Mouse (Mus musculus): ENCODE measurements at regions not wholly inside any gene's neighbourhood (a gene's known extent, or its start where the extent isn't known, plus 50 kb on each side); places are given as distances from the start of the nearest gene placed in this dataset.

DNA sequence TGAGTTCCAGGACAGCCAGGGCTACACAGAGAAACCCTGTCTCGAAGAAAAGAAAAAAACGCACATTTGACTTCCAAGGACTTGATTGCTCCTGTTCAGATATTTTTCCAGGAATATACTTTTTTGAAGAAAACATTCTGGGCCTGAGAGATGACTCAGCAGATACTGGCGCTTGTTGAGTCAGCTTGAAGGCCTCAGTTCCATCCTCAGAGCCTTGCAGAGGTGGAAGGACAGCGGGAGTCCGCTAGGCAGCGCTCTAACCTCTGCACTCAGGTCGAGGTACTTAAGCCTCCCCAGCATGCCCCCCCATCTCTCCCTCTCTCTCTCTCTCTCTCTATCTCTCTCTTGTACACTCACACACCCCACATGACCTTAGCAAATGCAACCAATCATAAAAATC, 86.3 kb upstream of the Eomes start:
- WGBS = 58% methylated on average over 7 of the region's 7 CpGs

DNA sequence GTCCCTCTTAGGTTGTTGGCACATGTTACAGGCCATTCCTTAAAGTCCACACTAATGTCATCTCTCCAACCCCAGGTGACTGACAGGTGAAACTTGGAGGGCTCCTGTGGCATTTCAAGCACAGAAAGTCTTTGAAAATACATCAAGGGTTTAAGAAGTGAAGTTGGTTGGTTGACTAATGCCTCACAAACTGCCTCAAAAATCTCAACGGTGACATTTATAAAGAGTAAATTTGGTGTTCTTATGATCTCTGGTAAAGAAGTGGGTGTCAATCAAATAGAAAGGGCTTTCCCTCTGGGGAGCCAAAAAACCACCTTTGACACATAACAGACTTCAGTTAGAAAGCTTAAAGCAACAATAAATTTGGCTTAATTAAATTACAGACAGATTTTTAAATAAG, 85.2 kb upstream of the Eomes start:
- no peak overlapping the region for H3K9ac ChIP-seq
- ATAC-seq (ENCODE audit: low FRiP score, low read depth) = no peak
- peaks cover 28% of the 10 kb centered on the region for H3K27me3 ChIP-seq
- no peak overlapping the region for H3K4me2 ChIP-seq
- 95% methylated on average over 1 of the region's 1 CpGs for WGBS
- no peaks in the 10 kb centered on the region for H3K36me3 ChIP-seq
- H3K4me3 ChIP-seq = no peak overlapping the region
- no peak overlapping the region for H3K27ac ChIP-seq (replicated peaks)
- H3K9me3 ChIP-seq = no peaks in the 10 kb centered on the region
- peaks cover 9% of the 10 kb centered on the region for H3K4me1 ChIP-seq (replicated peaks)

More for the DNA sequence above, 86.3 kb upstream of the Eomes start:
- Histone ChIP-seq H3K27ac (replicated peaks) (no peak overlapping the region), H3K4me3 (no peak overlapping the region), H3K4me2 (no peak overlapping the region), H3K9me3 (no peaks in the 10 kb centered on the region), H3K9ac (no peak overlapping the region), H3K4me1 (replicated peaks) (peaks cover 9% of the 10 kb centered on the region), H3K27me3 (peaks cover 34% of the 10 kb centered on the region), H3K36me3 (no peaks in the 10 kb centered on the region)
- ATAC-seq (ENCODE audit: low FRiP score, low read depth) = no peak

DNA sequence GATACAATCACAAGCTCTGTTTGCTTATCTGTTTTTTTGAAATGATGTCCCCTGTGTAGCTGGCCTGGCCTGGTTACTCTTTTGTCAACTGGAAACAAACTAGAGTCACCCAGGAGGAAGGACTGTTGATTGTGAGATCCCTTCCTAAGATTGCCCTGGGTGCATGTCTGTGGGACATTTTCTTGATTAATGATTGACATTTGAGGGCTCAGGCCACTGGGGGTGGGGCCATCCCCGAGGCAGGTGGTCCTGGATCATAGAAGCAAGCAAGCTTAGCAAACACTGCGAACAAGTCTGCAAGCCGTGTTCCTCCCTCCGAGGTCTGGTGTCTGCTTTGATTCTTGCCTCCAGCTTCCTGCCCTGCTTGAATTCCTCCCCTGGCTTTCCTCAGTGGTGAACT, 84.4 kb upstream of the Eomes start:
- H3K9ac ChIP-seq = no peak overlapping the region
- peaks cover 22% of the 10 kb centered on the region for H3K27me3 ChIP-seq
- 60% methylated on average over 4 of the region's 4 CpGs for WGBS
- H3K36me3 ChIP-seq = no peaks in the 10 kb centered on the region
- no peaks in the 10 kb centered on the region for H3K9me3 ChIP-seq
- ATAC-seq (ENCODE audit: low FRiP score, low read depth) = no peak
- H3K4me3 ChIP-seq = no peak overlapping the region
- no peak overlapping the region for H3K4me2 ChIP-seq
- H3K4me1 ChIP-seq (replicated peaks) = peaks cover 9% of the 10 kb centered on the region
- H3K27ac ChIP-seq (replicated peaks) = no peak overlapping the region

DNA sequence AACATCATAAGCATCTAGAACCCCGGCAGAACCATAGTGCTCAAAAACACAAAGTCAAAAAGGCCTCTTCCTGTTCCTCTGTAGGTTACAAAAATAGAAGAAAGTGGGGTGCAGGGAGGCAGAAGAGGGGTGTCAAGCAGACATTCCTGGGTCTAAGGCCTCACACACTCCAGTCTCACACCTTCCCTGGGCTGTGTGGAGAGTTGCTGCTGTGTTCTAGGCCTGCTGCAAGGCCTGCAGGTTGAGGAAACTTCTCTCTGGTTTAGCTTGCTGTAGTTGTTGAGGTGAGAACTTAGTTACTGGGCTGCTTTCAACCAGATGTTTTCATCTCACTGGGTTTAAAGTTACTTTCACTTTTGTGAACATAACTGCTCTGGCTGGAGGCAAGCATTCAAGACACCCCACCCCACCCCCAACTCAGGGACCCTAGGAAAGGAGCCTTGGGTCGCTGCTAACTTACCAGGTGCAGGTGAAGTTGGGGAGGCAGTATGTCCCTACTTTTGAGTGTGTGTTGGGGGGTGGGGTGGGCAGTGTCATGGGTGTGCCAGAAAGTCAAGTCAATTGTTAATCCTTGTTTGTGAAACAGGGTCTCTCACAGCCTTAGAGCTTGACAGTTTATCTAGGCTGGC, 81.5 kb upstream of the Eomes start:
- H3K4me1 ChIP-seq (replicated peaks) = no peaks in the 10 kb centered on the region
- no peak overlapping the region for H3K4me3 ChIP-seq
- no peak for ATAC-seq (ENCODE audit: low FRiP score, low read depth)
- no peaks in the 10 kb centered on the region for H3K36me3 ChIP-seq
- WGBS = 74% methylated on average over 2 of the region's 2 CpGs
- no peak overlapping the region for H3K9ac ChIP-seq
- H3K9me3 ChIP-seq = no peaks in the 10 kb centered on the region
- H3K27me3 ChIP-seq = peaks cover 5% of the 10 kb centered on the region; the same call in 1 of the 2 replicates
- H3K4me2 ChIP-seq = no peak overlapping the region
- no peak overlapping the region for H3K27ac ChIP-seq (replicated peaks)

DNA sequence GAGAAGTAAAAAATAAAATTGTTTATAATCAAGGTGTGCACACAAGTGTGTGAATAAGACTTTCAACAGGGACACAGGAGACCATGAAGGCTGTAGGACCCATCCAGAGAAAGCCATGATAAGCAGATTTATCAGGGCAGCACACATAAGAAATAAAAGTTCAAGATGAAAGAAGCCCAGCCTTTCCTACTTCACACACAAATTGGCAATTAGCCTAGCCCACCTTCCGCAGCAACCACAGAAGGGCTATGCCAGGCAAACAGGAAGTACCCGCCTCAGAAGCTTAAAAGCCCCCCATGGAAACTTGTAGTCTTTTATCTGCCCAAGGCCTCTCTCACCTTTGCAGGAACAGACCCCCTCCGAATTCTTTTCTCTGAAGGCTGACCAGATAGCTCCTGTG, 77.5 kb upstream of the Eomes start:
- no peaks in the 10 kb centered on the region for H3K36me3 ChIP-seq
- no peaks in the 10 kb centered on the region for H3K9me3 ChIP-seq
- no peak for ATAC-seq (ENCODE audit: low FRiP score, low read depth)
- no peaks in the 10 kb centered on the region for H3K4me1 ChIP-seq (replicated peaks)
- H3K4me2 ChIP-seq = no peak overlapping the region
- H3K9ac ChIP-seq = no peak overlapping the region
- 84% methylated on average over 3 of the region's 3 CpGs for WGBS
- no peaks in the 10 kb centered on the region for H3K27me3 ChIP-seq
- no peak overlapping the region for H3K27ac ChIP-seq (replicated peaks)
- H3K4me3 ChIP-seq = no peak overlapping the region

DNA sequence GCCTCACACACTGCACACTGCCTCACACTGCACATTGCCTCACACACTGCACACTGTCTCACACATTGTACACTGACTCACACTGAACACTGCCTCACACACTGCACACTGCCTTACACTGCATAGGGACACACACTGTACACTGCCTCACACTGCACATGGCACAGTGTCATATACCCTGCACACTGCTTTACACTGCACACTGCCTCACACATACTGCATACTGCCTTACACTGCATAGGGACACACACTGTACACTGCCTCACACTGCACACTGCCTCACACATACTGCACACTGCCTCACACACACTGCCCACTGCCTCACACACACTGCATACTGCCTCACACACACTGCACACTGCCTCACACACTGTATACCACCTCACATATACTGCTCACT, 76.8 kb upstream of the Eomes start:
- Histone ChIP-seq H3K4me3 (no peak overlapping the region), H3K27me3 (no peaks in the 10 kb centered on the region), H3K9me3 (no peaks in the 10 kb centered on the region), H3K4me1 (replicated peaks) (no peaks in the 10 kb centered on the region), H3K27ac (replicated peaks) (no peak overlapping the region), H3K9ac (no peak overlapping the region), H3K4me2 (no peak overlapping the region), H3K36me3 (no peaks in the 10 kb centered on the region)
- ATAC-seq (ENCODE audit: low FRiP score, low read depth) = no peak

DNA sequence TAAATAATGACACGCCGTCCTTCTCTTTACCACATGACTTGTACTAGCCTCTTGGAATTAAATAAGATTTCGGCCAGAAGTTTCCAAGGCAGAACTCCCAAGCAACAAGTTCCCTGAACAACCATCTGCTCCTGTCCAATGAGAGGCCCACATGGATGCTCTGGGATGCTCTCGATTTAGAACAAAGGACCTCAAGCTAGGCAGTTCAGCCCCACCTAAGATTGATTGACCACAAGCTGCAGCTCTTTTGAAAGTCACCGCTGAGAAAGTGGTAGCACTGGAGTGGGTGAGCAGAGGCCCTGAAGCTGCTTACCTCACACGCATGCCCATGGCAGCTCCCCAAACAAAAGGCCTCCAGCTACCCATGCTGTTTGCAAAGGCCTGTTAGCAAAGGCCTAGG, 73.1 kb upstream of the Eomes start:
- H3K9ac ChIP-seq = no peak overlapping the region
- ATAC-seq (ENCODE audit: low FRiP score, low read depth) = no peak

DNA sequence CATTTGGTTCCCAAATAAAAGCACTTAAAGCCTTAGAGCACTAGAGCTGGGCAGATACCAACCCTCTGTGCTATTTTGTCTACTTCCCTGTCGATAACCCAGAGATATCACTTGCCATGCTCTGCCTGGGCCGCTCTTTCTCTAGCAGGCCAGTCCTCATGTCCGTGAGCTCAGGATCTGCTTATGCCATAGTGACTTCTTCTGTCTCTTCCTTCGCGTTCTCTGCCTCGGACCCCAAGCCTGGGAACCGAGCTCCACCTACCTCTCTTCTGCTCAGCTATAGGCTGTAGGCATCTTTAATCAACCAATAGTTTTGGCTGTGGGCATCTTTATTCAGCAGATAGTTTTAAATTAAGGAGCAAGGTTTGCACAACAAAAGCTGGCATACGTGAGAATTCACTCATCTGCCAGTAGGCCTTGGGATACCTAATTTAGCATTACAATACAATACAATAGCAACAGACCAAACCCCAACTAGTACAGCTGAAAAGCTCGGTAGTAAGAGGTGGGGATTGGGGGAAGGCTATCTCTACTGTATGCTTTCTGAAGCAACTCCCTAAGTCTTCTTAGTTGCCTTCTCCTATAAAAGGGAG, 72.0 kb upstream of the Eomes start:
- Histone ChIP-seq H3K4me2 (no peak overlapping the region), H3K27ac (replicated peaks) (no peak overlapping the region), H3K27me3 (no peaks in the 10 kb centered on the region), H3K9ac (no peak overlapping the region), H3K4me3 (no peak overlapping the region), H3K36me3 (no peaks in the 10 kb centered on the region), H3K9me3 (no peaks in the 10 kb centered on the region), H3K4me1 (replicated peaks) (no peaks in the 10 kb centered on the region)
- ATAC-seq (ENCODE audit: low FRiP score, low read depth) = no peak
- 48% methylated on average over 9 of the region's 9 CpGs for WGBS

More for the DNA sequence above, 73.1 kb upstream of the Eomes start:
- H3K4me2 ChIP-seq = no peak overlapping the region
- no peak overlapping the region for H3K4me3 ChIP-seq
- H3K9me3 ChIP-seq = no peaks in the 10 kb centered on the region
- H3K36me3 ChIP-seq = no peaks in the 10 kb centered on the region
- 46% methylated on average over 6 of the region's 6 CpGs for WGBS
- no peak overlapping the region for H3K27ac ChIP-seq (replicated peaks)
- no peaks in the 10 kb centered on the region for H3K4me1 ChIP-seq (replicated peaks)
- no peaks in the 10 kb centered on the region for H3K27me3 ChIP-seq

DNA sequence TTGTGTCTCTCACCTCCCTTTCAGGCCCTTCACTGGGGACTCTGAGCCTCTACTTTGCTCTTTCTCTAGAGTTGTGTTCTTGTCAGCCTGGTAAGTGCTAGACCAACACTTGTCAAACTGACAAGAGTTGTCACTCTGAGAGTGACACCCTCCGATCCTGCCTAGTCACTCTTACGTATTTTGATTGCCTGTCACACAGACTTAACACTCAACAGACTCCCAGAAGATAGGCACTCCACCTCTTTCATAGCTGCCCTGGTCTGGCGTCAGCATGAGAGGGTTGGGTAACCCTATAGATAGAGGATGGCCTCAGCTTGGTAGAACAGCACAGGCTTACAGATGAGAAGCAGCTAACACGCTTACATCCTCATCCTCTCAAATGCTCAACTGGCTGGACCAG, 62.0 kb upstream of the Eomes start:
- H3K9ac ChIP-seq = no peak overlapping the region
- 90% methylated on average over 4 of the region's 4 CpGs for WGBS
- ATAC-seq (ENCODE audit: low FRiP score, low read depth) = no peak

DNA sequence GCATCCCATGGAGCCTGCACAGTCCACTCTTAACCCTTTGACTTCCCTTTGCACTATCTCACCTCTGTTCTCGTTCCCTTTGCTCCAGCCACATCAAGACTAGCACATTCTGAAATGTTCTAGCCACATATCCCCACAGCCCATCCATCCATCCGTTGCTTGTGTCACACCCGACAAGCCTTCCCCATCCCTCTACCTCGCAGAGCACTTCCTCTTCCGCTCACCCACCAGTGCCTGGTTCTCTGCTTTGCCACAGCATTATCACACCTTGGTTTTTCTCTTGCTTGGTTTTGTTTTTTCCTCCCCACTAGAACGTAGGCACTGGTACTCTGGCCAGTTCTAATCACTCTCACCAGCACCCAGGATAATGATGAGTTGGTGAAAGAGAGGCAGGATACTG, 61.5 kb upstream of the Eomes start:
- WGBS = 92% methylated on average over 6 of the region's 6 CpGs

More for the DNA sequence above, 62.0 kb upstream of the Eomes start:
- Histone ChIP-seq H3K36me3 (no peaks in the 10 kb centered on the region), H3K4me3 (no peak overlapping the region), H3K27me3 (no peaks in the 10 kb centered on the region), H3K4me1 (replicated peaks) (no peaks in the 10 kb centered on the region), H3K27ac (replicated peaks) (no peak overlapping the region), H3K4me2 (no peak overlapping the region), H3K9me3 (no peaks in the 10 kb centered on the region)

DNA sequence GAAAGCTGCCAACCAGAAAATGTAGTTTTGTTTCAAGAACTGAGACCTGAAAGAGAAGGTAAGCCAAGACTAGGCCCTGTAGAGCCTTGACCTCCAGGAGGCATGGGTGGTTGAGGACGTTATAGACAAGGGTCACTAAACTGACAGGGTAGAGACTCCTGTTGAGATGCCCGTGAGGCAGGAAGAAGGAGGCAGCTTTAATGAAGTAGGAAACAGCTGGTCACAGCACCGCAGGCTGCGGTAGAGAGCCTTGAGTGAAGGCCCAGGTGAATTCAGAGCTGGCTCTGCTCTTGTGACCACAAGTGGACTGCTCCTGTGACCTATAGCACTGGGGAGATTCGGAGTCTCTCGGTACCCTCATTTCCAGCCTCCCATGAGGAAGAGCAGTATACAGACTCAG, 53.7 kb upstream of the Eomes start:
- Histone ChIP-seq H3K27ac (replicated peaks) (no peak overlapping the region), H3K27me3 (no peaks in the 10 kb centered on the region), H3K4me3 (no peak overlapping the region), H3K4me2 (no peak overlapping the region), H3K9me3 (no peaks in the 10 kb centered on the region), H3K36me3 (no peaks in the 10 kb centered on the region), H3K9ac (no peak overlapping the region), H3K4me1 (replicated peaks) (no peaks in the 10 kb centered on the region)
- 81% methylated on average over 6 of the region's 6 CpGs for WGBS
- no peak for ATAC-seq (ENCODE audit: low FRiP score, low read depth)

More for the DNA sequence above, 61.5 kb upstream of the Eomes start:
- Histone ChIP-seq H3K9ac (no peak overlapping the region), H3K9me3 (no peaks in the 10 kb centered on the region), H3K27ac (replicated peaks) (no peak overlapping the region), H3K4me1 (replicated peaks) (no peaks in the 10 kb centered on the region), H3K4me2 (no peak overlapping the region), H3K4me3 (no peak overlapping the region), H3K27me3 (no peaks in the 10 kb centered on the region), H3K36me3 (no peaks in the 10 kb centered on the region)
- ATAC-seq (ENCODE audit: low FRiP score, low read depth) = no peak
